Mouse (Mus musculus) kidney, postnatal 4 days (tissue): ENCODE results near the gene Rab1b.

Experiments used
- DNase-seq, 2 experiments: peaks; one replicate each; pipeline ENCODE4 v3.0.0; 2021; ENCODE audit warnings: mixed read lengths in 2 of 2

The Rab1b gene

DNA sequence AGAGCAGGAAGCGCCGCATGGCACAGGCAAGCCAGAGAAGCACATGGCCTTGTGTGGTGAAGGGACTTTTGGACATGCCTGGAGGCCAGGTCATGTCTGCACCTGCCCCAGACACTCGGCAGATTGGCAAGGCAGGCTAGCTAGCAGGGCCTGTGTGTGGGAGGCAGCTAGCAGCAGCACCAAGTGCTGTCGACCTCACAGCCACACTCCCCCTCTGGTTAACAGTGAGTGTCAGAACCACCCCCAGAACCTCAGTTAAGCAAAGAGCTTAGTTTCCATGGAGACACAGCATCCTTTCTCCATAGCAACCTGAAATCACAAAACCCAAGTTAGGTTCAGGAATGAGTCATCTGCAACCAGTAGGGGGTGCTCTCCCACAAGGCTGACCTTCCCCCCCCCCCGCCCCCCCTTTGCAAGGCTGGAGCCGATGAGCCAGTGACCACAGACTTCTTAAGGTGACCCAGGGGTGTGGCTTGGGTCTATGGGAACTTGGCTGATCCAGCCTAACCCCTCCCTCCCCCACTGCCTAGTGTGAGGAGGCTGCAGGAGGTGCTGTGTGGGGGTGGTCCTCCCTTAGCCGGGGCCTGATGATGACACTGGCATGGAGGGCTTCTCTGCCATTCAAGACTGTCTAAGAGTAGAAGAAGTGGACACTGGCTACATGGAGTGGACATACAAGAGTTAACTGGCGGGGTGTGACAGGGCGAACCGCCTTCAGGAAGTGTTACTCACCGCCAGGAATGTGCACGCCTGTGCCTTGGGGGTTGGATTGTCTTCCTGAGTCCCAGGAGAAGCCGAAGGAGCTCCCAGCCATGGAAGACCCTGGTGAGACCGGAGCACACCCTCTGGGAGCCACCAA lies 56.6 kb downstream of the Rab1b start, which contains the start of gene Rin1:
Gene Rin1 (plus strand): TSS at position 435 of the 859 bp plus-strand sequence.
- DNase-seq: peak; percentile 62 to 76

DNA sequence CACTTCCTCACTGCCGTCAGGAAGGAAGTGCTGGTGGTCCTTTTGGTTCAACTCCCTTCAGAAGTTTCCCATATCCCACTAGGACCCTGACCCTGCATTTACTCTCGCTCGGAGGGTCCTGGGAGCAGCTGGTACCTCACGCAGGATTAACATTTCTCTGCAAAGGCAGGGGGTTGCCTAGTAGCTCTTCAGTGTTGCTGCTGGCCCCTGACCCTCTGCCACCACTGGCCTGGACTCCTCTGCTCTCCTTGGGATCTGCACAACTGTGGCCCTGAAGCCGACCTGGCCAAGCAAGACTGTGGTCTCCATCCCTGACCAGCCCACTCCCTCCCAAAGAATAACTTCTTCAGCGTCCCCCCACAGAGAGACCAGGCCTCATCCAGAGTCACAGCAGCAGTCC lies 57.5 kb downstream of the Rab1b start:
- no peak for DNase-seq
